Mouse (Mus musculus) midbrain, embryonic 10.5 days (tissue): ENCODE measurements around the gene Zswim4. TPM values are rescaled to one million over a fixed set of nuclear protein-coding genes. Genes with fewer than 3 reads are reported as not detected.

Experiments
- DNase-seq: peaks from one replicate; pipeline ENCODE4 v3.0.0-alpha.2; 2017; ENCODE audit warnings: low spot score
- H3K27ac ChIP-seq: fragments of 300-500 bp; sonication (generic); replicated peaks from 2 replicates; pipeline ENCODE4 v1.5.1; 2016; ENCODE audit warnings: mild to moderate bottlenecking
- H3K27me3 ChIP-seq: fragments of 300-500 bp; sonication (generic); 2 replicates; pipeline ENCODE4 v1.6.1; 2016; ENCODE audit warnings: low read depth, mild to moderate bottlenecking; ENCODE audit not compliant: poor library complexity, severe bottlenecking
- H3K36me3 ChIP-seq: fragments of 300-500 bp; sonication (generic); 2 replicates; pipeline ENCODE4 v1.6.1; 2016; ENCODE audit warnings: mild to moderate bottlenecking, moderate library complexity
- H3K4me1 ChIP-seq: fragments of 300-500 bp; sonication (generic); 2 replicates; pipeline ENCODE4 v1.6.1; 2016
- H3K4me3 ChIP-seq: fragments of 300-500 bp; sonication (generic); 2 replicates; pipeline ENCODE4 v1.5.1; 2016; ENCODE audit warnings: mild to moderate bottlenecking, moderate library complexity
- H3K9me3 ChIP-seq: fragments of 300-500 bp; sonication (generic); replicated peaks from 2 replicates; pipeline ENCODE4 v1.6.1; 2016; ENCODE audit warnings: mild to moderate bottlenecking
- WGBS: fragments of 180-500 bp; shearing (Covaris S2); methylation state at CpG from one replicate; pipeline ENCODE4 v1.1.7; 2016; 5-methylcytosine and 5-hydroxymethylcytosine counted together
- polyA plus RNA-seq: library from polyadenylated mRNA; unstranded; fragments of >200 nt; fragmentation: Nextera tagmentation; extraction: Ambion mirVana; gene quantifications from 2 replicates; pipeline ENCODE4 v1.2.1, GENCODE M21; 2016

Gene Zswim4
- polyA plus RNA-seq, 1 experiment from 2014 or later = 30.4 TPM

GRCm38 (mm10) chr8:84193566-84193965 is 43.3 kb downstream of the Zswim4 start:
- Histone ChIP-seq H3K27ac (no peak overlapping the region), H3K4me3 (no peak overlapping the region), H3K9me3 (no peaks in the 10 kb centered on the region), H3K4me1 (peaks cover 36% of the 10 kb centered on the region), H3K27me3 (peaks cover 28% of the 10 kb centered on the region), H3K36me3 (no peaks in the 10 kb centered on the region)
- no peak for DNase-seq
- WGBS = 78% methylated on average over 5 of the region's 5 CpGs

- no peak for DNase-seq
- Histone ChIP-seq H3K4me1 (peaks cover 32% of the 10 kb centered on the region), H3K27me3 (peaks cover 32% of the 10 kb centered on the region), H3K36me3 (no peaks in the 10 kb centered on the region), H3K4me3 (no peak overlapping the region), H3K9me3 (no peaks in the 10 kb centered on the region), H3K27ac (no peak overlapping the region)
- WGBS = 71% methylated on average over 4 of the region's 4 CpGs
Measured at GRCm38 (mm10) chr8:84193161-84193560, 43.7 kb downstream of the Zswim4 start.

GRCm38 (mm10) chr8:84192555-84192954 is 44.3 kb downstream of the Zswim4 start:
- peaks cover 38% of the 10 kb centered on the region for H3K27me3 ChIP-seq
- 6% methylated on average over 33 of the region's 33 CpGs for WGBS
- peak overlapping the region; percentile 81 for H3K27ac ChIP-seq
- DNase-seq = peak; percentile 80
- peak overlapping the region; percentile 42 for H3K4me3 ChIP-seq
- peaks cover 26% of the 10 kb centered on the region for H3K4me1 ChIP-seq
- no peaks in the 10 kb centered on the region for H3K36me3 ChIP-seq
- H3K9me3 ChIP-seq = no peaks in the 10 kb centered on the region

- Histone ChIP-seq H3K27me3 (peaks cover 44% of the 10 kb centered on the region), H3K27ac (peak overlapping the region; percentile 81), H3K4me3 (peak overlapping the region; percentile 42), H3K36me3 (no peaks in the 10 kb centered on the region), H3K4me1 (peaks cover 24% of the 10 kb centered on the region), H3K9me3 (no peaks in the 10 kb centered on the region)
- DNase-seq = peak; percentile 43
- WGBS = 48% methylated on average over 13 of the region's 13 CpGs
Measured at GRCm38 (mm10) chr8:84192023-84192422, 44.8 kb downstream of the Zswim4 start.

GRCm38 (mm10) chr8:84190191-84190867 is 46.5 kb downstream of the Zswim4 start:
- peaks cover under 1% of the 10 kb centered on the region; the same call in 1 of the 2 replicates for H3K9me3 ChIP-seq
- 93% methylated on average over 7 of the region's 7 CpGs for WGBS
- H3K27me3 ChIP-seq = peaks cover 50% of the 10 kb centered on the region
- no peak overlapping the region for H3K4me3 ChIP-seq
- no peak for DNase-seq
- H3K4me1 ChIP-seq = peaks cover 30% of the 10 kb centered on the region
- H3K27ac ChIP-seq = no peak overlapping the region
- H3K36me3 ChIP-seq = no peaks in the 10 kb centered on the region

GRCm38 (mm10) chr8:84189603-84190002 is 47.3 kb downstream of the Zswim4 start:
- peaks cover 33% of the 10 kb centered on the region for H3K4me1 ChIP-seq
- DNase-seq = no peak
- H3K27me3 ChIP-seq = peaks cover 57% of the 10 kb centered on the region
- H3K36me3 ChIP-seq = no peaks in the 10 kb centered on the region
- peaks cover 4% of the 10 kb centered on the region; the same call in 1 of the 2 replicates for H3K9me3 ChIP-seq
- no peak overlapping the region for H3K4me3 ChIP-seq
- 65% methylated on average over 4 of the region's 4 CpGs for WGBS
- H3K27ac ChIP-seq = no peak overlapping the region

GRCm38 (mm10) chr8:84188671-84189070 is 48.2 kb downstream of the Zswim4 start:
- Histone ChIP-seq H3K27me3 (peaks cover 62% of the 10 kb centered on the region), H3K4me1 (peaks cover 42% of the 10 kb centered on the region), H3K9me3 (peaks cover 4% of the 10 kb centered on the region; the same call in 1 of the 2 replicates), H3K27ac (no peak overlapping the region), H3K4me3 (no peak overlapping the region), H3K36me3 (no peaks in the 10 kb centered on the region)
- 87% methylated on average over 10 of the region's 10 CpGs for WGBS
- no peak for DNase-seq

GRCm38 (mm10) chr8:84187065-84187755 is 49.6 kb downstream of the Zswim4 start:
- Histone ChIP-seq H3K27me3 (peaks cover 47% of the 10 kb centered on the region), H3K9me3 (peaks cover 4% of the 10 kb centered on the region; the same call in 1 of the 2 replicates), H3K4me3 (peak overlapping the region; percentile 52), H3K27ac (peak overlapping the region; percentile 61; the same call in 1 of the 2 replicates), H3K36me3 (no peaks in the 10 kb centered on the region), H3K4me1 (peaks cover 45% of the 10 kb centered on the region)
- 8% methylated on average over 21 of the region's 21 CpGs for WGBS
- DNase-seq = peak; percentile 80

- peaks cover 4% of the 10 kb centered on the region; the same call in 1 of the 2 replicates for H3K9me3 ChIP-seq
- peak overlapping the region; percentile 61; the same call in 1 of the 2 replicates for H3K27ac ChIP-seq
- peaks cover 41% of the 10 kb centered on the region for H3K27me3 ChIP-seq
- peak overlapping the region; percentile 52 for H3K4me3 ChIP-seq
- DNase-seq = peak; percentile 82
- H3K36me3 ChIP-seq = 0 out of 2 replicates have a peak, but pooled peaks cover 4% of the 10 kb centered on the region
- under 1% methylated on average over 12 of the region's 12 CpGs for WGBS
- H3K4me1 ChIP-seq = peaks cover 44% of the 10 kb centered on the region
Measured at GRCm38 (mm10) chr8:84186547-84186946, 50.3 kb downstream of the Zswim4 start.

- Histone ChIP-seq H3K27me3 (peaks cover 40% of the 10 kb centered on the region), H3K4me1 (peaks cover 55% of the 10 kb centered on the region), H3K4me3 (peak within 1 kb of the TSS; percentile 94), H3K9me3 (peaks cover 4% of the 10 kb centered on the region; the same call in 1 of the 2 replicates), H3K27ac (peak within 1 kb of the TSS; percentile 100), H3K36me3 (0 out of 2 replicates have a peak, but pooled peaks cover 5% of the 10 kb centered on the region)
- no peak for DNase-seq
- WGBS = 90% methylated on average over 7 of the region's 7 CpGs
Measured at GRCm38 (mm10) chr8:84185117-84185516, 51.7 kb downstream of the Zswim4 start, which contains the start of gene Nanos3. TSS of gene Nanos3 (minus strand) at chr8:84185217.

GRCm38 (mm10) chr8:84184085-84185043 is 52.5 kb downstream of the Zswim4 start:
- Histone ChIP-seq H3K9me3 (peaks cover 4% of the 10 kb centered on the region; the same call in 1 of the 2 replicates), H3K4me3 (peak overlapping the region; percentile 94), H3K27me3 (peaks cover 40% of the 10 kb centered on the region), H3K36me3 (0 out of 2 replicates have a peak, but pooled peaks cover 6% of the 10 kb centered on the region), H3K4me1 (peaks cover 63% of the 10 kb centered on the region), H3K27ac (peak overlapping the region; percentile 100)
- WGBS = 21% methylated on average over 21 of the region's 21 CpGs
- DNase-seq = no peak
